Mouse (Mus musculus): ENCODE measurements around the gene Armc7.

Armc7 gene

GRCm38 (mm10) chr11:115534759-115535371 lies 59.4 kb downstream of the Armc7 start:
- DNase-seq: no peak

- peak; percentile 53 to 88 for DNase-seq
Observed at GRCm38 (mm10) chr11:115535401-115536037, 60.1 kb downstream of the Armc7 start.

- peak; percentile 98 to 99 for DNase-seq
Observed at GRCm38 (mm10) chr11:115536038-115536681, 60.7 kb downstream of the Armc7 start, which contains the start of gene Sumo2. Gene Sumo2 (minus strand): TSS chr11:115536276.

- peak in 1 of 2 experiments; percentile 8 for DNase-seq
Observed at GRCm38 (mm10) chr11:115536856-115537568, 61.5 kb downstream of the Armc7 start.

- DNase-seq: no peak
Observed at GRCm38 (mm10) chr11:115538045-115538444, 62.6 kb downstream of the Armc7 start.

All from kidney, postnatal 25 days (tissue).